Mouse (Mus musculus): ENCODE data around the gene Ercc2.

DNA sequence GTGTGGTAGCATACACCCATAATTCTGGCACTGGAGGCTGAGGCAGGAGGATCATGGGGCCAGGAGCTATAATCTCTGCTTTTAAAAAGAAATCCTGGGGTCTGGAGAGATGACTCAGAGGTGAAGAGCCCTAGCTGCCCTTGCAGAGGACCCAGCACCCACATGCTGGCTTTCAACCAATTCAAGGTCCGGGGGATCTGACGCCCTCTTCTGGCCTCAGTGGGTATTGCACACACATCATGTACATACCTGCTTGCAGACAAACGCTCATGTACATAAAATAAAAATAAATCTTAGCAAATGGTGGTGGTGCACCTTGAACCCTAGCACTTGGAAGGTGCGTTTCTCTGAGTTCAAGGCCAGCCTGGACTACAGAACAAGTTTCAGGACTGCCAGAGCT is 19.1 kb downstream of the Ercc2 start:
- no peak for TF ChIP-seq CTCF (IDR thresholded peaks at IDR 0.05; ENCODE audit: low read depth)
- no peak for TF ChIP-seq EP300 (IDR thresholded peaks at IDR 0.05; ENCODE audit: low read depth)
